Mouse (Mus musculus): ENCODE data around the gene Gm49601.

DNA sequence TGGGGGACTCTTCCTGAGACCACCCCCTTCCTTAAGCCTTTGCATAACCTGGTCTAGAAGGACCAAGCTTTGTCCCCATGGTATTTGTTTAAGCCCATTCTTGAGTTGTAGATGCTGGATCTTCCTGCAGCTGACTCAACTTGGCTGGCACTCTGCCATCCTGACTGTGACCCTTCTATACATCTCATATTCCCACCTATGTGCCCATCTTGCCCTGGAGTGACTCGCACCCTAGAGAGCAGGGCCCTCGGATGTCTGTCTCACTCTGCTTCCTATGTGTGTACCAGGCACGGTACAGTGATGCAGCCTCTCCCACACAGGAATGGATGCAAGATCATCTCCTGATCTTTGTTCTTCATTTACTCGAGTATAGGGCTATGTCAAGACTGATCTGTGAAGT lies 16.7 kb upstream of the Gm49601 start:
- TF ChIP-seq POLR2A (IDR thresholded peaks at IDR 0.05; ENCODE audit: borderline replicate concordance, low read depth, low read length): no peak
- no peak for TF ChIP-seq CTCF (IDR thresholded peaks at IDR 0.05; ENCODE audit: low read depth, low read length)
